Mouse (Mus musculus): ENCODE measurements at regions not wholly inside any gene's neighbourhood (a gene's known extent, or its start where the extent isn't known, plus 50 kb on each side); places are given as distances from the start of the nearest gene placed in this dataset.

GRCm38 (mm10) chr3:148614971-148615671 is 375.2 kb downstream of the Adgrl2 start:
- TF ChIP-seq POLR2A (IDR thresholded peaks at IDR 0.05; ENCODE audit: low read depth, low read length) = no peak
- TF ChIP-seq CTCF (IDR thresholded peaks at IDR 0.05; ENCODE audit: extremely low read depth, insufficient read length, insufficient replicate concordance, low read depth, low read length) = no peak
